In the genomic region with DNA sequence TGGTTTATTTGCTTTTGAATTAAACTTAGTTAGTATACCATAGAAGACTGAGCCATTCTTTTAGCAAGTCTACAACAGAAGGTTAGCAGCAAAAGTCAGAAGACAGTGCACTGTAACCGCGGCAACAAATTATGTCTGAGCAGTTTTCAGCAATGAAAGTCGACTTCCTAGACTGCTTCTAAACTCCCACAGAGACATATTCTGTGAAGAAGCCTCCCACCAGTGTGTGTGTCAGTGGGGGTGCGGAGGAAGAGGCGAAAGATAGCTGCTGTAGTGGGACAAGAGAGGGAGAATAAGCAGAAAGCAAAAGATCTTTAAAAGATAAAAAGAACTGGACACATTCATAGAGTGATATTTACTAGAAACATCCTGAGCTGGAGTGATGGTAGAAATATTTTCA, we compare ENCODE assay signal across 32 mouse cellular contexts. TPM values are rescaled to one million over a fixed set of nuclear protein-coding genes. Genes with fewer than 3 reads are reported as not detected.
DNase-seq lines count a peak whose midpoint lies in the region; ATAC-seq lines count a peak whose summit lies in the region.
"Had no signal": no experiment of that assay in that cellular context is flagged by ENCODE, and none has a peak within 500 bp of the region (broad histone marks: within the 10 kb centered on the region; RNA-seq: fewer than 3 reads in every experiment).

No protein-coding gene starts in this region.

- H3K9ac ChIP-seq in midbrain, embryonic 14.5 days (replicated peaks; ENCODE audit: low read length), result no peak overlapping the region
- H3K9ac ChIP-seq: embryonic facial prominence, embryonic 15.5 days; forebrain, embryonic 15.5 days; hindbrain, embryonic 12.5 days; liver, embryonic 15.5 days; midbrain, embryonic 15.5 days; neural tube, embryonic 13.5 days had no signal

- no peak for ATAC-seq in midbrain, embryonic 14.5 days (ENCODE audit: low FRiP score, low TSS enrichment)
- ATAC-seq: forebrain, embryonic 15.5 days; intestine, postnatal 0 days; midbrain, embryonic 15.5 days had no signal

- H3K27ac ChIP-seq in midbrain, embryonic 14.5 days (replicated peaks; ENCODE audit: low read depth, low read length), result no peak overlapping the region
- H3K27ac ChIP-seq in midbrain, embryonic 10.5 days (replicated peaks), result no peak overlapping the region
- H3K27ac ChIP-seq: embryonic facial prominence, embryonic 15.5 days; forebrain, embryonic 15.5 days; gastrocnemius, adult 2 months; hindbrain, embryonic 12.5 days; liver, embryonic 15.5 days; midbrain, embryonic 15.5 days; neural tube, embryonic 13.5 days had no signal

- 44% methylated on average over 5 of the region's 5 CpGs for WGBS in midbrain, embryonic 14.5 days
- WGBS in midbrain, embryonic 10.5 days, result 64% methylated on average over 5 of the region's 5 CpGs

- H3K4me2 ChIP-seq in midbrain, embryonic 14.5 days (ENCODE audit: low read length), result no peak overlapping the region
- H3K4me2 ChIP-seq: embryonic facial prominence, embryonic 15.5 days; forebrain, embryonic 15.5 days; hindbrain, embryonic 12.5 days; liver, embryonic 15.5 days; midbrain, embryonic 15.5 days; neural tube, embryonic 13.5 days had no signal

- no peaks in the 10 kb centered on the region for H3K36me3 ChIP-seq in midbrain, embryonic 14.5 days (ENCODE audit: control insufficient read depth, insufficient read depth, low read length)
- no peaks in the 10 kb centered on the region for H3K36me3 ChIP-seq in midbrain, embryonic 10.5 days
- H3K36me3 ChIP-seq: embryonic facial prominence, embryonic 15.5 days; forebrain, embryonic 15.5 days; hindbrain, embryonic 12.5 days; liver, embryonic 15.5 days; midbrain, embryonic 15.5 days; neural tube, embryonic 13.5 days had no signal

- DNase-seq in left cerebral cortex, adult 18-20 months (ENCODE audit: low spot score in 2 of 2), result peak; percentile 49 to 69
- no peak for DNase-seq in left cerebral cortex, adult 11 months (ENCODE audit: low spot score)
- DNase-seq in midbrain, embryonic 14.5 days, result peak; percentile 14
- DNase-seq in midbrain, embryonic 10.5 days (ENCODE audit: low spot score), result no peak
- peak; percentile 23 to 27 for DNase-seq in frontal cortex, postnatal 14 days (ENCODE audit: low spot score in 2 of 2)
- peak; percentile 31 to 87 for DNase-seq in left cerebral cortex, postnatal 25 days (ENCODE audit: low spot score in 2 of 2)
- no peak for DNase-seq in Muller cell, postnatal 12 days (ENCODE audit: inconsistent ontology term)
- DNase-seq in cerebellum, postnatal 10 days, result no peak
- DNase-seq: adrenal gland, postnatal 25 days; cerebellum, adult 11 months; cerebellum, adult 9-11 months; gastrocnemius, adult 2 months; kidney, postnatal 36 days; liver; lung, postnatal 36 days; thymus, postnatal 14 days had no signal

- H3K27me3 ChIP-seq in midbrain, embryonic 14.5 days (ENCODE audit: control insufficient read depth, insufficient read depth, low read length), result no peaks in the 10 kb centered on the region
- H3K27me3 ChIP-seq in midbrain, embryonic 10.5 days (ENCODE audit: low read depth, poor library complexity, severe bottlenecking), result no peaks in the 10 kb centered on the region
- H3K27me3 ChIP-seq: embryonic facial prominence, embryonic 15.5 days; forebrain, embryonic 15.5 days; hindbrain, embryonic 12.5 days; liver, embryonic 15.5 days; megakaryocyte, embryonic 14.5 days; midbrain, embryonic 15.5 days; neural tube, embryonic 13.5 days had no signal

- H3K4me1 ChIP-seq in midbrain, embryonic 14.5 days (ENCODE audit: control insufficient read depth, insufficient read depth, low read length), result no peaks in the 10 kb centered on the region
- peaks cover 7% of the 10 kb centered on the region; the same call in 1 of the 2 replicates for H3K4me1 ChIP-seq in midbrain, embryonic 10.5 days
- H3K4me1 ChIP-seq: embryonic facial prominence, embryonic 15.5 days; forebrain, embryonic 15.5 days; liver, embryonic 15.5 days; megakaryocyte, embryonic 14.5 days; midbrain, embryonic 15.5 days had no signal

- no peaks in the 10 kb centered on the region for H3K9me3 ChIP-seq in midbrain, embryonic 14.5 days (ENCODE audit: control insufficient read depth, low read length)
- H3K9me3 ChIP-seq in midbrain, embryonic 10.5 days (replicated peaks), result no peaks in the 10 kb centered on the region
- H3K9me3 ChIP-seq: embryonic facial prominence, embryonic 15.5 days; forebrain, embryonic 15.5 days; hindbrain, embryonic 12.5 days; liver, embryonic 15.5 days; midbrain, embryonic 15.5 days; neural tube, embryonic 13.5 days had no signal

- H3K4me3 ChIP-seq in midbrain, embryonic 14.5 days (replicated peaks; ENCODE audit: low read depth, low read length), result no peak overlapping the region
- H3K4me3 ChIP-seq in midbrain, embryonic 10.5 days, result no peak overlapping the region
- H3K4me3 ChIP-seq: embryonic facial prominence, embryonic 15.5 days; forebrain, embryonic 15.5 days; gastrocnemius, adult 2 months; hindbrain, embryonic 12.5 days; liver, embryonic 15.5 days; megakaryocyte, embryonic 14.5 days; midbrain, embryonic 15.5 days; neural tube, embryonic 13.5 days had no signal

- intact Hi-C loops in left cerebral cortex, postnatal 25 days (cut with DNase I), result loop anchor here (10.0 kb wide), 1 partner anchor 327 kb away; no protein-coding TSS in a partner anchor

RNA-seq across cellular contexts. Expression of a gene that starts 21.3 kb away (rescaled TPM):
- total RNA-seq in left cerebral cortex, adult 18-20 months (2021), result 1 to 10 TPM; 6.4 to 6.9 TPM
- polyA plus RNA-seq in midbrain, embryonic 14.5 days (2014; fragmentation: Nextera tagmentation; extraction: Ambion mirVana), result 0.24 and 0.34 TPM in 2 replicates
- polyA plus RNA-seq in midbrain, embryonic 10.5 days (2016; fragmentation: Nextera tagmentation; extraction: Ambion mirVana), result 0.41 and 0.52 TPM in 2 replicates
- 1 to 10 TPM; 5.9 to 7.0 TPM for total RNA-seq in left cerebral cortex, postnatal 25 days (2021)

RNA-seq across cellular contexts. Expression of a gene that starts 57.2 kb away (rescaled TPM):
- total RNA-seq in left cerebral cortex, adult 18-20 months (2021), result not detected
- not detected in 2 replicates for polyA plus RNA-seq in midbrain, embryonic 14.5 days (2014; fragmentation: Nextera tagmentation; extraction: Ambion mirVana)
- polyA plus RNA-seq in midbrain, embryonic 10.5 days (2016; fragmentation: Nextera tagmentation; extraction: Ambion mirVana), result not detected in 2 replicates
- total RNA-seq in left cerebral cortex, postnatal 25 days (2021), result not detected
- total RNA-seq: adrenal gland, postnatal 25 days; gastrocnemius, adult 2 months; gastrocnemius, postnatal 4 days; heart, adult 8-10 months; heart, postnatal 25 days; layer of hippocampus, adult 8-10 months; left cerebral cortex, postnatal 36 days had no signal
- polyA plus RNA-seq: embryonic facial prominence, embryonic 15.5 days; forebrain, embryonic 15.5 days; heart, embryonic 14.5 days; hindbrain, embryonic 12.5 days; kidney, embryonic 14.5 days; liver, embryonic 15.5 days; midbrain, embryonic 15.5 days; neural tube, embryonic 13.5 days; spleen, adult 2 months had no signal

Comparison
In these comparisons a context has a peak if more than half of its experiments do, and no peak if none do; other contexts are left out.
1. DNase-seq: peak in left cerebral cortex, adult 18-20 months (2 of 2), midbrain, embryonic 14.5 days (single experiment), frontal cortex, postnatal 14 days (2 of 2) and left cerebral cortex, postnatal 25 days (2 of 2); none in left cerebral cortex, adult 11 months (single experiment), midbrain, embryonic 10.5 days (single experiment), Muller cell, postnatal 12 days (single experiment) and cerebellum, postnatal 10 days (0 of 2).